Mouse (Mus musculus): ENCODE measurements around the gene Noa1. TPM values are rescaled to one million over a fixed set of nuclear protein-coding genes. Genes with fewer than 3 reads are reported as not detected.

Noa1 gene
- polyA plus RNA-seq, 1 experiment from 2014 or later: 12.3 TPM

DNA sequence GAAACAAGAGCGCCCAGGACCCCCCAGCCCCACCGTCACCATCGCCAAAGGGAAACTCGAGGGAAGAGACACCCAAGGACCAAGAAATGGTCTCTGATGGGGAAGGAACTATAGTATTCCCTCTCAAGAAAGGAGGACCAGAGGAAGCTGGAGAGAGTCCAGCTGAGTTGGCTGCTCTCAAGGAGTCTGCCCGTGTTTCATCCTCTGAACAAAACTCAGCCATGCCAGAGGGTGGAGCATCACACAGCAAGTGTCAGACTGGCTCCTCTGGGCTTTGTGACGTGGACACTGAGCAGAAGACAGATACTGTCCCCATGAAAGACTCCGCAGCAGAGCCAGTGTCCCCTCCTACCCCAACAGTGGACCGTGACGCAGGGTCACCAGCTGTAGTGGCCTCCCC is 27.6 kb downstream of the Noa1 start:
- Histone ChIP-seq H3K4me1 (replicated peaks; ENCODE audit: control insufficient read depth, insufficient read depth, low read length) (no peaks in the 10 kb centered on the region), H3K4me3 (ENCODE audit: low read depth, low read length) (no peak overlapping the region), H3K36me3 (ENCODE audit: control insufficient read depth, insufficient read depth) (peaks cover 64% of the 10 kb centered on the region), H3K27me3 (replicated peaks; ENCODE audit: control insufficient read depth, insufficient read depth, low read length) (no peaks in the 10 kb centered on the region), H3K4me2 (replicated peaks; ENCODE audit: low read depth) (no peak overlapping the region), H3K9me3 (ENCODE audit: control insufficient read depth) (no peaks in the 10 kb centered on the region), H3K27ac (ENCODE audit: low read depth, low read length) (no peak overlapping the region), H3K9ac (ENCODE audit: low read depth, low read length) (no peak overlapping the region)
- no peak for ATAC-seq
- no peak for TF ChIP-seq CTCF (IDR thresholded peaks at IDR 0.05; ENCODE audit: low read depth)
- WGBS: 93% methylated on average over 9 of the region's 9 CpGs

GRCm38 (mm10) chr5:77281518-77282174 is 28.2 kb downstream of the Noa1 start:
- 84% methylated on average over 20 of the region's 20 CpGs for WGBS

DNA sequence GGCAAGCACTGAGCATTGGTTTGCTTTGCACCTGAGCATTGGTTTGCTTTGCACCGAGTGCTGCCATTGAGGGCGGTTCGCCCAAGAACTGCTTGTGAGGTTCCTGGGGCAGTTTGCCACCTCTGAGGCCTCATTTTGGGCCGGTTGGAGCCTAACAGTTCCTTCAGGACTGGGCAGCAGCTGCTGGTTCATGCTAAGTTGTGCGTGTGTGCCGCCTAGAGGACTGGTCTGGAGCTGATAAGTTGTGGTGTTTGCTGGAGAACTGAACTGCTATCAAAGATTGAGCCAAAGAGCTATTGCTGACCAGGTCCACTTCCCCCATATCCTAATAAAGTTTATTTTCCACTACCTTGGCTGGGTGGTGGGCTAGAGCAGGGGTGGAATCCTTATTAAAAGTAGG is 32.7 kb downstream of the Noa1 start:
- TF ChIP-seq CTCF (IDR thresholded peaks at IDR 0.05; ENCODE audit: low read depth): no peak
- no peak overlapping the region for H3K9ac ChIP-seq (ENCODE audit: low read depth, low read length)
- H3K4me1 ChIP-seq (replicated peaks; ENCODE audit: control insufficient read depth, insufficient read depth, low read length): 0 out of 2 replicates have a peak, but pooled peaks cover 2% of the 10 kb centered on the region
- 97% methylated on average over 6 of the region's 6 CpGs for WGBS
- H3K4me3 ChIP-seq (ENCODE audit: low read depth, low read length): no peak overlapping the region
- no peak overlapping the region for H3K27ac ChIP-seq (ENCODE audit: low read depth, low read length)
- no peak for ATAC-seq
- no peak overlapping the region for H3K4me2 ChIP-seq (replicated peaks; ENCODE audit: low read depth)
- peaks cover 68% of the 10 kb centered on the region for H3K36me3 ChIP-seq (ENCODE audit: control insufficient read depth, insufficient read depth)
- H3K27me3 ChIP-seq (replicated peaks; ENCODE audit: control insufficient read depth, insufficient read depth, low read length): no peaks in the 10 kb centered on the region
- H3K9me3 ChIP-seq (ENCODE audit: control insufficient read depth): no peaks in the 10 kb centered on the region

More at GRCm38 (mm10) chr5:77281518-77282174, 28.2 kb downstream of the Noa1 start:
- Histone ChIP-seq H3K4me2 (replicated peaks; ENCODE audit: low read depth) (no peak overlapping the region), H3K27me3 (replicated peaks; ENCODE audit: control insufficient read depth, insufficient read depth, low read length) (no peaks in the 10 kb centered on the region), H3K9me3 (ENCODE audit: control insufficient read depth) (no peaks in the 10 kb centered on the region), H3K27ac (ENCODE audit: low read depth, low read length) (no peak overlapping the region), H3K4me1 (replicated peaks; ENCODE audit: control insufficient read depth, insufficient read depth, low read length) (no peaks in the 10 kb centered on the region), H3K4me3 (ENCODE audit: low read depth, low read length) (no peak overlapping the region), H3K9ac (ENCODE audit: low read depth, low read length) (no peak overlapping the region), H3K36me3 (ENCODE audit: control insufficient read depth, insufficient read depth) (peaks cover 66% of the 10 kb centered on the region)
- ATAC-seq: no peak
- no peak for TF ChIP-seq CTCF (IDR thresholded peaks at IDR 0.05; ENCODE audit: low read depth)

DNA sequence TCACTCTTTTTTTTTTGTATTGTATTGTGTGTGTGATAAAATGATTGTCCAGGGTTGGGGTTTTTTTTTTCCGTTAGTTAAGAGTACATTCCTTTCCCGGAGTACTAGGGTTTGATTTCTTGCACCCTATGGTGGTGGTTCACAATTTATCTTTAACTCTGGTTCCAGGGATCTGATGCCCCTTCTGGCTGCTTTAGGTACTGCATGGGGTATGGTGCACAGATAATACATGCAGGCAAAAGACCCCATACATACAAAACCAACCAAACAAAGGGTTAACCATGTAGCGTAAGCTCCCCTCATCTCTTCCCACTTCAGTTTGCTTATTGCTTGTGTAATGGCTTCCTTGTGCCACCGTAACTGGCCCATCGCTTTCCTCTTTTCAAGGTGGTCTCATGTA is 33.9 kb downstream of the Noa1 start:
- H3K27me3 ChIP-seq (replicated peaks; ENCODE audit: control insufficient read depth, insufficient read depth, low read length): no peaks in the 10 kb centered on the region
- H3K4me2 ChIP-seq (replicated peaks; ENCODE audit: low read depth): no peak overlapping the region
- no peak overlapping the region for H3K27ac ChIP-seq (ENCODE audit: low read depth, low read length)
- H3K4me1 ChIP-seq (replicated peaks; ENCODE audit: control insufficient read depth, insufficient read depth, low read length): 0 out of 2 replicates have a peak, but pooled peaks cover 2% of the 10 kb centered on the region
- H3K9ac ChIP-seq (ENCODE audit: low read depth, low read length): no peak overlapping the region
- WGBS: 88% methylated on average over 5 of the region's 5 CpGs
- no peaks in the 10 kb centered on the region for H3K9me3 ChIP-seq (ENCODE audit: control insufficient read depth)
- H3K4me3 ChIP-seq (ENCODE audit: low read depth, low read length): no peak overlapping the region
- no peak for ATAC-seq
- peaks cover 56% of the 10 kb centered on the region for H3K36me3 ChIP-seq (ENCODE audit: control insufficient read depth, insufficient read depth)
- peak; percentile 71 for TF ChIP-seq CTCF (IDR thresholded peaks at IDR 0.05; ENCODE audit: low read depth)

GRCm38 (mm10) chr5:77273151-77273550 is 36.7 kb downstream of the Noa1 start:
- Histone ChIP-seq H3K9me3 (ENCODE audit: control insufficient read depth) (no peaks in the 10 kb centered on the region), H3K4me3 (ENCODE audit: low read depth, low read length) (no peak overlapping the region)

GRCm38 (mm10) chr5:77269399-77269798 is 40.5 kb downstream of the Noa1 start:
- Histone ChIP-seq H3K4me2 (replicated peaks; ENCODE audit: low read depth) (no peak overlapping the region), H3K4me3 (ENCODE audit: low read depth, low read length) (no peak overlapping the region), H3K36me3 (ENCODE audit: control insufficient read depth, insufficient read depth) (peaks cover 16% of the 10 kb centered on the region; the same call in 1 of the 2 replicates), H3K9ac (ENCODE audit: low read depth, low read length) (no peak overlapping the region), H3K27ac (ENCODE audit: low read depth, low read length) (no peak overlapping the region), H3K4me1 (replicated peaks; ENCODE audit: control insufficient read depth, insufficient read depth, low read length) (peaks cover 6% of the 10 kb centered on the region; the same call in 1 of the 2 replicates), H3K27me3 (replicated peaks; ENCODE audit: control insufficient read depth, insufficient read depth, low read length) (no peaks in the 10 kb centered on the region), H3K9me3 (ENCODE audit: control insufficient read depth) (no peaks in the 10 kb centered on the region)
- TF ChIP-seq CTCF (IDR thresholded peaks at IDR 0.05; ENCODE audit: low read depth): peak; percentile 64
- ATAC-seq: no peak
- 77% methylated on average over 8 of the region's 8 CpGs for WGBS

More at GRCm38 (mm10) chr5:77273151-77273550, 36.7 kb downstream of the Noa1 start:
- 69% methylated on average over 7 of the region's 7 CpGs for WGBS
- 0 out of 2 replicates have a peak, but pooled peaks cover 2% of the 10 kb centered on the region for H3K4me1 ChIP-seq (replicated peaks; ENCODE audit: control insufficient read depth, insufficient read depth, low read length)
- no peaks in the 10 kb centered on the region for H3K27me3 ChIP-seq (replicated peaks; ENCODE audit: control insufficient read depth, insufficient read depth, low read length)
- ATAC-seq: no peak
- TF ChIP-seq CTCF (IDR thresholded peaks at IDR 0.05; ENCODE audit: low read depth): peak; percentile 29; the same call in 1 of the 2 replicates
- H3K9ac ChIP-seq (ENCODE audit: low read depth, low read length): no peak overlapping the region
- H3K36me3 ChIP-seq (ENCODE audit: control insufficient read depth, insufficient read depth): peaks cover 38% of the 10 kb centered on the region
- H3K27ac ChIP-seq (ENCODE audit: low read depth, low read length): 0 out of 2 replicates have a peak overlapping the region, but pooled peaks have one; percentile 21
- no peak overlapping the region for H3K4me2 ChIP-seq (replicated peaks; ENCODE audit: low read depth)
